Mouse (Mus musculus): ENCODE results near the gene 2210016L21Rik.

GRCm38 (mm10) chr5:114964967-114965898 lies 23.3 kb downstream of the 2210016L21Rik start:
- TF ChIP-seq CTCF (IDR thresholded peaks at IDR 0.05; ENCODE audit: insufficient read depth, low read length) = no peak
- no peak for TF ChIP-seq POLR2A (IDR thresholded peaks at IDR 0.05; ENCODE audit: borderline replicate concordance, extremely low read depth, low read depth, low read length)

All from lung, adult 2 months (tissue).